Mouse (Mus musculus) ES-E14 (cell line): ENCODE results near the gene Gria4. TPM values are rescaled to one million over a fixed set of nuclear protein-coding genes. Genes with fewer than 3 reads are reported as not detected.

ENCODE experiments used
- DNase-seq: peaks from one replicate; pipeline ENCODE4 v3.0.0-alpha.2; 2013; ENCODE audit warnings: low read depth, low spot score
- H3K27ac ChIP-seq: 2 replicates; pipeline ENCODE4 v1.5.1; 2012; ENCODE audit warnings: low read depth, mild to moderate bottlenecking, low read length, moderate library complexity, mixed read lengths; ENCODE audit not compliant: poor library complexity, insufficient read depth, severe bottlenecking
- H3K36me3 ChIP-seq: 2 replicates; pipeline ENCODE4 v1.6.1; 2012; ENCODE audit warnings: mild to moderate bottlenecking, low read length, moderate library complexity, mixed read lengths; ENCODE audit not compliant: control insufficient read depth, poor library complexity, insufficient read depth, severe bottlenecking
- H3K4me1 ChIP-seq, 2 experiments: fragments of 150-350 bp in 1 of 2; sonication (generic) in 1 of 2; 2 replicates each; pipeline ENCODE4 v1.6.1; 2012; ENCODE audit warnings: low read length in 2 of 2, mild to moderate bottlenecking in 1 of 2, mixed read lengths in 1 of 2; ENCODE audit not compliant: control insufficient read depth in 2 of 2, insufficient read depth in 2 of 2, poor library complexity in 1 of 2
- H3K4me3 ChIP-seq, 2 experiments: fragments of 150-350 bp in 1 of 2; sonication (generic) in 1 of 2; 2 replicates each; pipeline ENCODE4 v1.5.1; 2012; ENCODE audit warnings: low read length in 2 of 2, low read depth in 1 of 2, mild to moderate bottlenecking in 1 of 2, mixed read lengths in 1 of 2; ENCODE audit not compliant: insufficient read depth in 1 of 2, poor library complexity in 1 of 2, severe bottlenecking in 1 of 2
- H3K9ac ChIP-seq: 2 replicates; pipeline ENCODE4 v1.6.1; 2012; ENCODE audit warnings: low read depth, mild to moderate bottlenecking, low read length, mixed read lengths; ENCODE audit not compliant: poor library complexity, insufficient read depth, severe bottlenecking
- H3K9me3 ChIP-seq: fragments of 150-350 bp; sonication (generic); 2 replicates; pipeline ENCODE4 v1.6.1; 2012; ENCODE audit warnings: low read depth, mild to moderate bottlenecking, low read length; ENCODE audit not compliant: control insufficient read depth, insufficient read depth
- CHD2 ChIP-seq: IDR thresholded peaks from 2 replicates; pipeline ENCODE4 v1.6.1; 2014; ENCODE audit warnings: mild to moderate bottlenecking, low read depth, low read length, inconsistent platforms
- HCFC1 ChIP-seq: IDR thresholded peaks from 2 replicates; pipeline ENCODE4 v1.6.1; 2012; ENCODE audit warnings: low read length, inconsistent platforms, borderline replicate concordance; ENCODE audit not compliant: insufficient read depth
- MAFK ChIP-seq: IDR thresholded peaks from 2 replicates; pipeline ENCODE4 v1.6.1; 2014; ENCODE audit warnings: mild to moderate bottlenecking, low read depth, low read length, inconsistent platforms; ENCODE audit not compliant: insufficient read depth
- ZC3H11A ChIP-seq: IDR thresholded peaks from 2 replicates; pipeline ENCODE4 v1.6.1; 2012; ENCODE audit warnings: low read depth, mild to moderate bottlenecking, inconsistent platforms, low read length, borderline replicate concordance
- ZNF384 ChIP-seq: IDR thresholded peaks from 2 replicates; pipeline ENCODE4 v1.6.1; 2012; ENCODE audit warnings: low read depth, low read length, inconsistent platforms
- in situ Hi-C, 2 experiments: fragments of 600-800 bp; cut with MboI; formaldehyde crosslinking; loops; one replicate each; pipeline ENCODE4 v1.15.1; 2025; ENCODE audit warnings: low sequenced_read_pairs in 2 of 2, inconsistent platforms in 1 of 2; ENCODE audit not compliant: unreplicated experiment in 2 of 2
- total RNA-seq: library from RNA; depleted of rRNA; stranded (reverse); fragments of 300-350 nt; gene quantifications from 2 replicates; pipeline ENCODE4 v1.2.3, GENCODE M21; 2012

Gria4 gene
- total RNA-seq, 1 experiment: 1.5 TPM

- Histone ChIP-seq H3K27ac (no peak overlapping the region), H3K4me3 (no peak overlapping the region), H3K9me3 (no peaks in the 10 kb centered on the region), H3K4me1 (no peaks in the 10 kb centered on the region), H3K36me3 (no peaks in the 10 kb centered on the region), H3K9ac (no peak overlapping the region)
- in situ Hi-C loops: no loop called here
- TF ChIP-seq HCFC1 (no peak), MAFK (no peak), ZC3H11A (no peak), ZNF384 (no peak), CHD2 (no peak)
- DNase-seq: no peak
Measured at GRCm38 (mm10) chr9:4605354-4605753, 190.7 kb downstream of the Gria4 start.

- in situ Hi-C loops: no loop called here
- DNase-seq: no peak
Measured at GRCm38 (mm10) chr9:4604236-4604635, 191.8 kb downstream of the Gria4 start.

GRCm38 (mm10) chr9:4601788-4602187 is 194.2 kb downstream of the Gria4 start:
- Histone ChIP-seq H3K4me1 (no peaks in the 10 kb centered on the region), H3K9me3 (no peaks in the 10 kb centered on the region), H3K27ac (no peak overlapping the region), H3K36me3 (no peaks in the 10 kb centered on the region), H3K9ac (no peak overlapping the region), H3K4me3 (no peak overlapping the region)
- DNase-seq: no peak
- in situ Hi-C loops: no loop called here
- TF ChIP-seq MAFK: no peak
- TF ChIP-seq ZC3H11A: no peak
- TF ChIP-seq HCFC1: no peak
- no peak for TF ChIP-seq CHD2
- TF ChIP-seq ZNF384: no peak

More at GRCm38 (mm10) chr9:4604236-4604635, 191.8 kb downstream of the Gria4 start:
- TF ChIP-seq MAFK (no peak), ZNF384 (no peak), ZC3H11A (no peak), HCFC1 (no peak), CHD2 (no peak)
- Histone ChIP-seq H3K27ac (no peak overlapping the region), H3K36me3 (no peaks in the 10 kb centered on the region), H3K4me1 (no peaks in the 10 kb centered on the region), H3K4me3 (no peak overlapping the region), H3K9me3 (no peaks in the 10 kb centered on the region), H3K9ac (no peak overlapping the region)

- no peak overlapping the region for H3K9ac ChIP-seq
- TF ChIP-seq ZC3H11A (no peak), HCFC1 (no peak), MAFK (no peak), ZNF384 (no peak), CHD2 (no peak)
- H3K27ac ChIP-seq: no peak overlapping the region
- H3K9me3 ChIP-seq: no peaks in the 10 kb centered on the region
- in situ Hi-C loops: no loop called here
- no peaks in the 10 kb centered on the region for H3K4me1 ChIP-seq
- DNase-seq: no peak
- no peaks in the 10 kb centered on the region for H3K36me3 ChIP-seq
- no peak overlapping the region for H3K4me3 ChIP-seq
Measured at GRCm38 (mm10) chr9:4573596-4573995, 222.4 kb downstream of the Gria4 start.

GRCm38 (mm10) chr9:4555415-4555959 is 240.5 kb downstream of the Gria4 start:
- in situ Hi-C loops: no loop called here

More at GRCm38 (mm10) chr9:4555415-4555959, 240.5 kb downstream of the Gria4 start:
- no peak for TF ChIP-seq HCFC1
- no peak for TF ChIP-seq ZNF384
- TF ChIP-seq CHD2: no peak
- TF ChIP-seq ZC3H11A: no peak
- TF ChIP-seq MAFK: no peak
- Histone ChIP-seq H3K27ac (no peak overlapping the region), H3K36me3 (no peaks in the 10 kb centered on the region), H3K9me3 (no peaks in the 10 kb centered on the region), H3K4me3 (no peak overlapping the region), H3K9ac (no peak overlapping the region), H3K4me1 (no peaks in the 10 kb centered on the region)
- DNase-seq: no peak
